Mouse (Mus musculus) stomach, embryonic 14.5 days (tissue): ENCODE measurements around the gene Traf3ip1. TPM values are rescaled to one million over a fixed set of nuclear protein-coding genes. Genes with fewer than 3 reads are reported as not detected.

Experiments used
- ATAC-seq: fragments of 200-750 bp; cut with Nextera tagmentation; 2 replicates; pipeline ENCODE4 v1.8.0; 2017; ENCODE audit warnings: low read depth, moderate TSS enrichment; ENCODE audit not compliant: insufficient number of reproducible peaks, insufficient read depth, low FRiP score
- H3K27ac ChIP-seq: fragments of 300-500 bp; sonication (generic); 2 replicates; pipeline ENCODE4 v1.5.1; 2014; ENCODE audit warnings: mild to moderate bottlenecking, low read length, moderate library complexity, mixed read lengths
- H3K27me3 ChIP-seq: fragments of 300-500 bp; sonication (generic); 2 replicates; pipeline ENCODE4 v1.6.1; 2014; ENCODE audit warnings: low read length, control low read depth, mixed read lengths; ENCODE audit not compliant: control insufficient read depth, insufficient read depth
- H3K36me3 ChIP-seq: fragments of 300-500 bp; sonication (generic); 2 replicates; pipeline ENCODE4 v1.6.1; 2014; ENCODE audit warnings: mild to moderate bottlenecking, control low read depth, low read length, moderate library complexity, mixed read lengths; ENCODE audit not compliant: control insufficient read depth, insufficient read depth
- H3K4me1 ChIP-seq: fragments of 300-500 bp; sonication (generic); 2 replicates; pipeline ENCODE4 v1.6.1; 2014; ENCODE audit warnings: low read length, control low read depth, mixed read lengths; ENCODE audit not compliant: control insufficient read depth, insufficient read depth
- H3K4me2 ChIP-seq: fragments of 300-500 bp; sonication (generic); replicated peaks from 2 replicates; pipeline ENCODE4 v1.6.1; 2014; ENCODE audit warnings: low read depth, low read length, control low read depth
- H3K4me3 ChIP-seq: fragments of 300-500 bp; sonication (generic); 2 replicates; pipeline ENCODE4 v1.5.1; 2014; ENCODE audit warnings: low read depth, low read length, control low read depth
- H3K9ac ChIP-seq: fragments of 300-500 bp; sonication (generic); replicated peaks from 2 replicates; pipeline ENCODE4 v1.6.1; 2014; ENCODE audit warnings: low read depth, mild to moderate bottlenecking, control low read depth, low read length, moderate library complexity, mixed read lengths
- H3K9me3 ChIP-seq: fragments of 300-500 bp; sonication (generic); 2 replicates; pipeline ENCODE4 v1.6.1; 2016; ENCODE audit warnings: low read depth, low read length, control low read depth; ENCODE audit not compliant: control insufficient read depth
- WGBS: fragments of 180-500 bp; shearing (Covaris S2); extraction: QIAGEN DNeasy Blood & Tissue Kit; methylation state at CpG from one replicate; pipeline ENCODE4 v1.1.7; 2014; 5-methylcytosine and 5-hydroxymethylcytosine counted together
- polyA plus RNA-seq: library from polyadenylated mRNA; unstranded; fragments of >200 nt; fragmentation: Nextera tagmentation; extraction: Ambion mirVana; gene quantifications from 2 replicates; pipeline ENCODE4 v1.2.1, GENCODE M21; 2014

The Traf3ip1 gene
- 8.7 and 8.8 TPM in 2 replicates for polyA plus RNA-seq

DNA sequence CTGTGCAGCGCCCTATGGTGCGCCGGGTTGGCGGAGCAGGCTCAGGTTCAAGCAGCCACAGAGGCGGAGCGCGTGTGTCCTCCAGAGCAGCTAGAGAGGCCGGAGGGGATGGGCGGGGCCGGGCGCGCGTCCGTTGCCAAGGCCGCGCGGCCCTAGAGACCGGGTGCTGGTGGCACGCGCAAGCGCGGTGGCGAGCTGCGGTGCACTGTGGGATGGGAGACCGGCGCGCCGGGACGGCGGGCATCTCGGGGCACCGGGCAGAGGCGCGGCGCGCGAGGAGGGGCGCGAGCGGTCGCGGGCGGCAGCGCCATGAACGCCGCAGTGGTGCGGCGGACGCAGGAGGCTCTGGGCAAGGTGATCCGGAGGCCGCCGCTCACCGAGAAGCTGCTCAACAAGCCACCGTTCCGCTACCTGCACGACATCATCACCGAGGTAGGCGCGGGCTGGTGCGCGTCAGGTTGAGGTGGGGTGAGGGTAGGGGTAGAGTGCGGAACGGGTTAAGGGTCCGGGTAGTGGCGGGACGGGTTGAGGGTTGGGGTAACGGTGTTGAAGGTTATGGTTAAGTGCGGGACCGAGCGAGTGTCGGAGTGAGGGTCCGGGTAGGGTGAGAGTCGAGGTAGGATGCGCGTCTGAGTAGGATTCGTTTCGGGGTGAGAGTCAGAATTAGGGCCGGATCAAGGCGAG is at the start of gene Traf3ip1:
Traf3ip1 (plus strand) TSS at position 191 of the 684 bp plus-strand sequence.
- ATAC-seq, result peak; percentile 95
- Histone ChIP-seq H3K27ac (no peak within 1 kb of the TSS), H3K9me3 (no peaks in the 10 kb centered on the region), H3K36me3 (no peaks in the 10 kb centered on the region; the same call in 1 of the 2 replicates), H3K4me2 (peak within 1 kb of the TSS; percentile 84), H3K4me3 (peak within 1 kb of the TSS; percentile 74), H3K27me3 (no peaks in the 10 kb centered on the region), H3K4me1 (peaks cover 5% of the 10 kb centered on the region), H3K9ac (peak within 1 kb of the TSS; percentile 67)
- WGBS, result under 1% methylated on average over 79 of the region's 79 CpGs

DNA sequence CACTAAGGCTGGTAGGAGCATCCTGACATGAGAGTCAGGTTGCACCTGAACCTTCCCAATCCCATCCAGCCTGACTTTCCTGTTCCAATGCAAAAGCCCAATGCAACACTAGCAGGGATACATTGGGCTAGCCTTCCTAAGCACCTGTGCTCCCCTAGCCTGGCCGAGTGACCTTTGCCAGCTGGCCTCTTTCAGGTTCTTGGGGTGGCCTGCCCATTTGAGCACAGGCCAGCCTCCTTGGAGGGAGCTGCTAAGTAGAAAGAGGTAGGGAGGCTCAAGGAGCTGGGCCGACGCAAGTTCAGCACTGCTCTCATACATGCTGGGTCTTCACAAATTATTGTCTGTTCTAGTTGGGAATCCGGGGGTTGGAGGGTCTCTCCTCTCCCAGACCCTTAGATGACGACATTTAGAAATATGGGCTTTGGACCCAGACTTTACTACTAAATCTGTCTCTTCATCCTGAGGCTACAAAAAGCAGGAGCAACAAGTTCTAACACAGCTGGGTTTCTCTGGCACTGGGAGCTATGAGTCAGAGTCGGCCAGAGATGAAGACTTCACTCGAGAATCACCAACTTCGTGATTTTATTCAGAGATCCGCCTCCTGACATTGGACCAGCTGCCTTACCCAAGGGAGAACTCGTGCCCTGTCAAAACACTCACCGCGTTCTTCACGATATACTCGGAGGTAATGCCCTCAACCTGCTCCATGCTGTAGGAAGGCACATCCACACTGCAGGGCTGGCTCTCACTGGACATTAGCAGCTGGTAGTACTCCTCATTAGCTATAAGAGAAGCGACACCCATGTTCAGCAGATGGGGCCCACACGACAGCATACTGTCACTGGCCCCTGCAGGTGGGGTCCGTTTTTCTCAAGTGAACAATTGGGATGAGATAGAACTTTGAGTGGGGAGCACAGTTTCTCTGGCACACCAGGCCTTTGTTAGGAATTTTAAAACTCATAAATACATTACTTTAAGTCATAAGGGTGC is 49.3 kb upstream of the Traf3ip1 start:
- no peak overlapping the region for H3K4me3 ChIP-seq
- no peaks in the 10 kb centered on the region for H3K4me1 ChIP-seq
- no peak overlapping the region for H3K4me2 ChIP-seq
- peaks cover 6% of the 10 kb centered on the region; the same call in 1 of the 2 replicates for H3K9me3 ChIP-seq
- H3K9ac ChIP-seq, result no peak overlapping the region
- no peak overlapping the region for H3K27ac ChIP-seq
- ATAC-seq, result no peak
- WGBS, result 83% methylated on average over 17 of the region's 17 CpGs
- no peaks in the 10 kb centered on the region for H3K27me3 ChIP-seq
- H3K36me3 ChIP-seq, result peaks cover 18% of the 10 kb centered on the region

DNA sequence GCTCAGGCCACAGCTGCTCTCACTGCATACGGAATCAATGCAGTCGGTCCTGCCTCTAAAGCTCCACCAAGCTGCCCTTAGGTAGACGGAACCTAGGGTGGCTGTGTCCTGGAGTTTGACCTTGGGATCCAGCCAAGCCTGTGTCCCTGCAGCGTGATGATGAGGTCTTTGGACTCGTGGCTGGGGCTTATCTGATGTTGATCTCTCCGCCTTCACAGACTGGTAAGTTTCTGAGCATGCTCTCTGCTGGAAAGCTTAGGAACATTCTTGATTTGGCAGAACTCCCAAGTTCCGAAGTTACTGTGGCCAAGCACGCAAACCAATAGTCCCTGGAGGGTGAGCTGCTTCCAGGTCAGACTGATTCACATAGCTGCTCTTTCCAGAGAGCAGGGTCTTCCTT is 48.4 kb upstream of the Traf3ip1 start:
- H3K36me3 ChIP-seq, result peaks cover 14% of the 10 kb centered on the region
- H3K27me3 ChIP-seq, result no peaks in the 10 kb centered on the region
- no peaks in the 10 kb centered on the region for H3K4me1 ChIP-seq
- no peak overlapping the region for H3K9ac ChIP-seq
- no peak overlapping the region for H3K4me2 ChIP-seq
- ATAC-seq, result no peak
- H3K9me3 ChIP-seq, result peaks cover 6% of the 10 kb centered on the region; the same call in 1 of the 2 replicates
- WGBS, result 66% methylated on average over 8 of the region's 8 CpGs
- no peak overlapping the region for H3K27ac ChIP-seq
- H3K4me3 ChIP-seq, result no peak overlapping the region

DNA sequence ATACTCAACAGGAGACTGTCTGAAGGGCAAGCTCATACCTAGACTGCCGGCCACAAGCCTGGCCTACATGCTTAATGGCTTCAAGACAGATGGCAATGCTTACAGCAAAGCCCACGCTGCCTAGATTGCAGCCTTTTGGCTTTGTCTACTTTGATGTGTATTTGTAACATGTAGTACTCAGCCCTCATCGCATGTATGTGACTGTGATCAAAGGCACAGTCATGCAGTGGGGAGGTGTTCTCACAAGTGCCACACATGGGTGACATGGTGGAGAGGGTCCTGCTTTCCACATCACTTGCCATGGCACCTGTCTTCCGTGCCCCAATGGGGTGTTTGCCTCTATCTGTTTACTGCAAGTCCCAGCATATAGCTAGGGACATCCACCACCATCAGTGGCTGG is 47.9 kb upstream of the Traf3ip1 start:
- 87% methylated on average over 4 of the region's 4 CpGs for whole genome bisulfite sequencing
- Histone ChIP-seq H3K36me3 (peaks cover 14% of the 10 kb centered on the region), H3K4me1 (peaks cover under 1% of the 10 kb centered on the region; the same call in 1 of the 2 replicates), H3K27ac (no peak overlapping the region), H3K9me3 (peaks cover 6% of the 10 kb centered on the region; the same call in 1 of the 2 replicates), H3K4me2 (no peak overlapping the region), H3K4me3 (no peak overlapping the region), H3K9ac (no peak overlapping the region), H3K27me3 (no peaks in the 10 kb centered on the region)
- no peak for ATAC-seq

- no peak overlapping the region for H3K4me3 ChIP-seq
- H3K9me3 ChIP-seq, result peaks cover 6% of the 10 kb centered on the region; the same call in 1 of the 2 replicates
- H3K9ac ChIP-seq, result no peak overlapping the region
- 72% methylated on average over 10 of the region's 10 CpGs for whole genome bisulfite sequencing
- no peak overlapping the region for H3K4me2 ChIP-seq
- peak; percentile 21; the same call in 1 of the 2 replicates for ATAC-seq
- H3K27me3 ChIP-seq, result no peaks in the 10 kb centered on the region
- H3K27ac ChIP-seq, result no peak overlapping the region
- H3K4me1 ChIP-seq, result peaks cover 7% of the 10 kb centered on the region
- peaks cover 14% of the 10 kb centered on the region for H3K36me3 ChIP-seq
Observed at GRCm38 (mm10) chr1:91448688-91449087, 45.8 kb upstream of the Traf3ip1 start.

DNA sequence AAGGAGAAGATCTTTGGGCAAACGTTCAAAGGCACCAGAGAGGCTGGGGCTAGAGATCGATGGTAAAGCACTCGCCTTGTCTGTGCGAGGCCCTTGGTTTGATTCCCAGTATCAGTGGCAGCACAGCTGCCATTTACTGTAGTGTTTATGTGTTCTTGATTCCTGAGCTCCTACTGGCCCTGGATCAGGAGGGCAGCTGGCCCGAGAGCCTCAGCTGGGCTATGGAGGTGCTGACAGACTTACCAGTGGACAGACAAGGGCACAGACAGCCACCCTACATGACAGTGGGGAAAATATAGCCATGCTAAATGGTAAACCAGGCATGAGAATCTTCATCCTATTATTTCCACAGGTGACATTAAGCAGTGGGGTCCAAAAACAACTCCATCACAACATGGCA is 43.6 kb upstream of the Traf3ip1 start:
- Histone ChIP-seq H3K4me3 (no peak overlapping the region), H3K4me1 (peaks cover 28% of the 10 kb centered on the region), H3K9ac (no peak overlapping the region), H3K27ac (no peak overlapping the region), H3K36me3 (peaks cover 10% of the 10 kb centered on the region), H3K9me3 (peaks cover 6% of the 10 kb centered on the region; the same call in 1 of the 2 replicates), H3K27me3 (no peaks in the 10 kb centered on the region), H3K4me2 (no peak overlapping the region)
- no peak for ATAC-seq
- WGBS, result 80% methylated on average over 5 of the region's 5 CpGs

DNA sequence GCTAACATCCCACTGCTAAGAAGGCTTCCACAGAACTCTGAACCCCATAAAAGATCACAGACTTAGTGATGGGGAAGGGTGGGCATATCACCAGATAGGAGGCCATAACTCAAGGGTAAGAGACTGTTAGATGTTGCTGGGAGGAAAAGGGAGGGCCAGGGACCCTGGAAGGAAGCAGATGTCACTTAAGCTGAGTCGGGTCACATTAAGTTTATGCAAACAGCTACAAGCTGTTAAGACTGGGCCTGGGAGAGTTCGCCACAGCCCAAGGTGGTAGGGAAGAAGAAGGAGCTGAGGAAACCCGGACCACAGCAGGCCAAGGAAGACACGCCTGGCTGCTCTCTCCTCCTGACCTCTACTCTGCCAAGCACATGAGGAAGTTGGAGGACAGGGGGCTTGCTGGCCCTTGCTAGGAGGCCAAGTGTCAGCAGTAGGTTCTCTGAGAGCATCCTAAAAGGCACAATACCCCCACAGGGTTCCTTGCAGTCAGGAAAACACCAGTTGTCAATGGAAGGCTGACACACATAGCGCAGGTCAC is 42.8 kb upstream of the Traf3ip1 start:
- H3K27ac ChIP-seq, result no peak overlapping the region
- ATAC-seq, result no peak

DNA sequence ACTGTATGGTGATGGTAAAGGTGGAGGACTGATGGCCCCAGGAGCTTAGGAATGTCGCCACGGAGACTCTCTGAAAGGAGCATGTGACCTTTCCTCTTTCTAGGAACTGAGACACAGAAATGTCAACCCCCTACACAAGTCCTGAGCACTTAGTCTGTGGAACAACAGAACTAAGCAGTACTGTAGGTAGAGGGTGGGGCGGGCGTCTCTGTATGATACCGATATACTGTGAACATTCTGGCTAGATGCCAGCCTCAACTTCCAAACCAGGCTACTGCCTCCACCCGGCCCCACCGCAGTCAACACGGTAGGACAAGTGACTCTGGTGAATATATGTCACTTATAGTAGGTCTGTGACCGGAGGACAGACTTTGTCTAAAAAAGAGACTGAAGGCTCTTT is 40.5 kb upstream of the Traf3ip1 start:
- peaks cover 5% of the 10 kb centered on the region; the same call in 1 of the 2 replicates for H3K36me3 ChIP-seq
- no peak for ATAC-seq
- 65% methylated on average over 9 of the region's 9 CpGs for WGBS
- no peak overlapping the region for H3K4me3 ChIP-seq
- peaks cover 48% of the 10 kb centered on the region for H3K4me1 ChIP-seq
- H3K4me2 ChIP-seq, result no peak overlapping the region
- no peak overlapping the region for H3K9ac ChIP-seq
- no peaks in the 10 kb centered on the region for H3K27me3 ChIP-seq
- no peaks in the 10 kb centered on the region for H3K9me3 ChIP-seq
- H3K27ac ChIP-seq, result no peak overlapping the region

More for the DNA sequence above, 42.8 kb upstream of the Traf3ip1 start:
- Histone ChIP-seq H3K9ac (no peak overlapping the region), H3K27me3 (no peaks in the 10 kb centered on the region), H3K4me1 (peaks cover 36% of the 10 kb centered on the region), H3K4me3 (no peak overlapping the region), H3K4me2 (no peak overlapping the region), H3K9me3 (peaks cover 6% of the 10 kb centered on the region; the same call in 1 of the 2 replicates), H3K36me3 (peaks cover 10% of the 10 kb centered on the region)
- WGBS, result 54% methylated on average over 5 of the region's 5 CpGs
